Mouse (Mus musculus): ENCODE results near the gene Sema5b. TPM values are rescaled to one million over a fixed set of nuclear protein-coding genes. Genes with fewer than 3 reads are reported as not detected.

Gene Sema5b
- polyA plus RNA-seq, 1 experiment from 2014 or later = 2.2 TPM

DNA sequence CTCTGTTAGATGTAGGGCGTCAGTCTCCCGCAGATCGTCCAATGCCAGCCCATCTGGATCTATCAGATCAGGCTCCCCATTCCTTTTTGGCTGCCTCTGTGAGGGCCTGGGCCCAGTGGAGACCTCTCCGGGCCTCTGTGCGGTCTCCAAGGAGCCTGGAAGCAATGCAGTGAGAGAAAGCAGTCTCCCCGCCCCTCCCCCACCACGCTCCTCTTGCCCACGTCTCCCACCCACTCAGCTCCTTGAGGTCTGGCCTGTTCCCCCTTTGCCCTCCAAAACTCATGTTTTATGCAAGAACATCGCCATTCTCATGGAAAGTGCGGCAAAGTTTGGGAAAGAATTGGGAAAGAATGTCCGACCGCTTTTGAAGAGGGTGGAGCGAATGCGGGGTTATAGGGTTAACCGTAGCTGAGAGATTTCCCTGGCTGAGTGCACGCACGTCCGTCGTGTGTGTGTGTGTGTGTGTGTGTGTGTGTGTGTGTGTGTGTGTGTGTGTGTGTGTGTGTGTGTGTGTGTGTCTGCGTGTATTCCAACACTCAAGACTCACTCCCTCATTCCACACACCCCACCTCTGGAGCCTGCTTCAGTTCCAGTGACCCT is 47.0 kb downstream of the Sema5b start:
- WGBS = 3% methylated on average over 20 of the region's 20 CpGs
- no peak for DNase-seq (ENCODE audit: low spot score)
- H3K27ac ChIP-seq = peak overlapping the region; percentile 78

GRCm38 (mm10) chr16:35588731-35589151 is 47.8 kb downstream of the Sema5b start:
- 10% methylated on average over 18 of the region's 18 CpGs for WGBS
- Histone ChIP-seq H3K36me3 (no peaks in the 10 kb centered on the region), H3K27ac (no peak overlapping the region), H3K9me3 (no peaks in the 10 kb centered on the region), H3K4me1 (peaks cover 24% of the 10 kb centered on the region), H3K27me3 (ENCODE audit: insufficient read depth, poor library complexity, severe bottlenecking) (peaks cover 57% of the 10 kb centered on the region), H3K4me3 (peak overlapping the region; percentile 57; the same call in 1 of the 2 replicates)
- DNase-seq (ENCODE audit: low spot score) = no peak

More for the DNA sequence above, 47.0 kb downstream of the Sema5b start:
- no peaks in the 10 kb centered on the region for H3K9me3 ChIP-seq
- H3K4me3 ChIP-seq = peak overlapping the region; percentile 57
- H3K36me3 ChIP-seq = no peaks in the 10 kb centered on the region
- H3K4me1 ChIP-seq = peaks cover 24% of the 10 kb centered on the region
- H3K27me3 ChIP-seq (ENCODE audit: insufficient read depth, poor library complexity, severe bottlenecking) = peaks cover 58% of the 10 kb centered on the region

DNA sequence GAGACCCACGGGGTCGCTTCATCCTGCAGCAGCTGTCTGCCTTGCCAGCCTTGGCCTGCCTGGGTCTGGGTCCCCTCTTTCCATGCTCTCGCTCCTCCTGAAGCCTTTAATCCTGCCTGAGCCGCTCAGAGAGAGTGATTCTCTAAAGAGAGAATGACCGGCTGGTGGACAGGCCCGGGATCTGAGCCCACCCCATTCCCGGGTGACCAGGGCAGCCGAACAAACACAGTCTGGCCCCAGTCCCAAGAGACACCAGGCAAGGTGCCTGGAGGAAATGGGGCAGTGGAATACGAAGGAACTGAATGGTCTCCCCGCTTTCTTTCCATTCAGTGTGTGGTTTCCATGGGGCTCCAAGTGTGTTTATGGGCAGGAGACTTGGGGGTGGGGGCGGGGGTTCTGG is 50.8 kb downstream of the Sema5b start:
- Histone ChIP-seq H3K9me3 (no peaks in the 10 kb centered on the region), H3K4me1 (peaks cover 32% of the 10 kb centered on the region), H3K36me3 (no peaks in the 10 kb centered on the region), H3K27ac (no peak overlapping the region), H3K27me3 (ENCODE audit: insufficient read depth, poor library complexity, severe bottlenecking) (peaks cover 48% of the 10 kb centered on the region), H3K4me3 (no peak overlapping the region)
- no peak for DNase-seq (ENCODE audit: low spot score)
- 30% methylated on average over 11 of the region's 11 CpGs for WGBS

- no peak for DNase-seq (ENCODE audit: low spot score)
- Histone ChIP-seq H3K27ac (no peak overlapping the region), H3K27me3 (ENCODE audit: insufficient read depth, poor library complexity, severe bottlenecking) (peaks cover 47% of the 10 kb centered on the region), H3K4me3 (no peak overlapping the region), H3K36me3 (no peaks in the 10 kb centered on the region), H3K4me1 (peaks cover 36% of the 10 kb centered on the region), H3K9me3 (no peaks in the 10 kb centered on the region)
- 19% methylated on average over 5 of the region's 5 CpGs for WGBS
Measured at GRCm38 (mm10) chr16:35592274-35593065, 51.5 kb downstream of the Sema5b start.

GRCm38 (mm10) chr16:35593474-35593873 is 52.5 kb downstream of the Sema5b start:
- Histone ChIP-seq H3K4me3 (no peak overlapping the region), H3K36me3 (no peaks in the 10 kb centered on the region), H3K27me3 (ENCODE audit: insufficient read depth, poor library complexity, severe bottlenecking) (peaks cover 43% of the 10 kb centered on the region), H3K4me1 (peaks cover 28% of the 10 kb centered on the region), H3K9me3 (no peaks in the 10 kb centered on the region), H3K27ac (no peak overlapping the region)
- DNase-seq (ENCODE audit: low spot score) = no peak
- WGBS = 89% methylated on average over 5 of the region's 5 CpGs

DNA sequence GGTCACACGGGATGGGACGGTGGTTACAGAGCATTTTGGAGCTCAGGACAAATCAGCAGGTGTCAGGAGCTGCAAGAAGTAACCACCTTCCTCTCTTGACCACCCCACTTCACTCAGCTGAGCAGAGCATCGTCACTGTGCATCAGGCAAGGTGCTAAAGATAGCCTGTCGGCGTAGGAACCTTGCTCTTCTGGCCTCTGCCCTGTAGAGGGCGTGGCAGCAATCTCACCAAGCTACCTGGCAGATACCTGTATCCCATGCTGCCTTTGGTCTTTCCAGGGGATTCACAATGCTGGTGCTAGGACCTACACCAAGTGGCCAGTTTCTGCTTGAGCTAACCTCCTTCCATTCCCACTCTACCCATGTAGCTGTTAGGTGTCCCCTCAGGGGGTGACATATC is 55.3 kb downstream of the Sema5b start:
- Histone ChIP-seq H3K27ac (no peak overlapping the region), H3K27me3 (ENCODE audit: insufficient read depth, poor library complexity, severe bottlenecking) (peaks cover 37% of the 10 kb centered on the region), H3K4me3 (no peak overlapping the region), H3K4me1 (peaks cover 22% of the 10 kb centered on the region), H3K36me3 (no peaks in the 10 kb centered on the region), H3K9me3 (no peaks in the 10 kb centered on the region)
- 38% methylated on average over 6 of the region's 6 CpGs for WGBS
- no peak for DNase-seq (ENCODE audit: low spot score)

GRCm38 (mm10) chr16:35596661-35597350 is 55.9 kb downstream of the Sema5b start:
- 53% methylated on average over 8 of the region's 8 CpGs for WGBS
- Histone ChIP-seq H3K27me3 (ENCODE audit: insufficient read depth, poor library complexity, severe bottlenecking) (peaks cover 32% of the 10 kb centered on the region), H3K4me3 (no peak overlapping the region), H3K4me1 (peaks cover 19% of the 10 kb centered on the region), H3K27ac (no peak overlapping the region), H3K9me3 (no peaks in the 10 kb centered on the region), H3K36me3 (no peaks in the 10 kb centered on the region)
- DNase-seq (ENCODE audit: low spot score) = no peak

- H3K36me3 ChIP-seq = no peaks in the 10 kb centered on the region
- H3K9me3 ChIP-seq = no peaks in the 10 kb centered on the region
- no peak for DNase-seq (ENCODE audit: low spot score)
- no peak overlapping the region for H3K4me3 ChIP-seq
- 9% methylated on average over 6 of the region's 6 CpGs for WGBS
- H3K27ac ChIP-seq = no peak overlapping the region
- peaks cover 17% of the 10 kb centered on the region for H3K4me1 ChIP-seq
- peaks cover 27% of the 10 kb centered on the region for H3K27me3 ChIP-seq (ENCODE audit: insufficient read depth, poor library complexity, severe bottlenecking)
Measured at GRCm38 (mm10) chr16:35597991-35598390, 57.0 kb downstream of the Sema5b start.

- WGBS = 57% methylated on average over 5 of the region's 5 CpGs
- H3K4me1 ChIP-seq = peaks cover 20% of the 10 kb centered on the region
- no peak overlapping the region for H3K27ac ChIP-seq
- peaks cover 31% of the 10 kb centered on the region for H3K27me3 ChIP-seq (ENCODE audit: insufficient read depth, poor library complexity, severe bottlenecking)
- no peak overlapping the region for H3K4me3 ChIP-seq
- no peaks in the 10 kb centered on the region for H3K36me3 ChIP-seq
- H3K9me3 ChIP-seq = no peaks in the 10 kb centered on the region
- DNase-seq (ENCODE audit: low spot score) = no peak
Measured at GRCm38 (mm10) chr16:35598802-35599201, 57.9 kb downstream of the Sema5b start.

DNA sequence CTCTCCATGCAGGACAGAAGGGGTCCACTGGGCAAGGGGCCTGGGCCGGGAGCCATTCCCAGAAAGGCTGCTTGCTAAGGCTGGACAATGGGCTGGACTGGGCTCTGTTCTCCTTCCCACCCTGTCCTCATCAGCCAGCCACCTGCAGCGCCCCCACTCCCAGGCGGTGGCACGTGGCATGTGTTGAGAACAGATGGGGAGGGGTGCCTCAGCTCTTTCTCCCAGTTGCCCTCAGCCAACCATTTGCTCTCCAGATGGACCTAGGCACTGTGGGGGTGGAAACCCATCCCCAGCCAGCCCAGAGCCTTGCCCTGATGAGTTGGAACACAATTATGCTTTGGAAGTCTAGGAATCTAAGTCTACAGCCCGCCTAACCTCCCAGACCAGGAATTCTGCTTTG is 59.3 kb downstream of the Sema5b start:
- H3K4me1 ChIP-seq = peaks cover 26% of the 10 kb centered on the region

DNA sequence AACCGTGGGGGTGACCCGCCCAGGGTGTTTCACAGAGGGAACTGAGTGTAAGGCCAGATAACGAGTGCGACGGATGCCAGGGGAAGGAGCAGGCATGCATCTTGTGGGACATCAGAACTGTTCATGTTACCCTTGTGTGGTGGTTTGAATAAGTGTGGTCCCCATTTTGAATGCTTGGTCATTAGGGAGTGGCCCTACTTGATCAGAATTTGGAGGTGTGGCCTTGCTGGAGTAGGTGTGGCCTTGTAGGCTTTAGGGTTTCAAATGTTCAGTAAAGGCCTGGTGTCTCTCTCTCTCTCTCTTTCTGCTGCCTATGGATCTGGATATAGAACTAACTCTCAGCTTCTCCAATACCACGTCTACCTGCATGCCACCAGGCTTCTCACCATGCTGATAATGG is 60.5 kb downstream of the Sema5b start:
- H3K27me3 ChIP-seq (ENCODE audit: insufficient read depth, poor library complexity, severe bottlenecking) = peaks cover 34% of the 10 kb centered on the region
- H3K4me3 ChIP-seq = no peak overlapping the region
- WGBS = 88% methylated on average over 6 of the region's 6 CpGs
- H3K36me3 ChIP-seq = no peaks in the 10 kb centered on the region
- no peak overlapping the region for H3K27ac ChIP-seq
- H3K4me1 ChIP-seq = peaks cover 21% of the 10 kb centered on the region
- no peaks in the 10 kb centered on the region for H3K9me3 ChIP-seq
- DNase-seq (ENCODE audit: low spot score) = no peak

More for the DNA sequence above, 59.3 kb downstream of the Sema5b start:
- Histone ChIP-seq H3K27me3 (ENCODE audit: insufficient read depth, poor library complexity, severe bottlenecking) (peaks cover 39% of the 10 kb centered on the region), H3K4me3 (no peak overlapping the region), H3K27ac (no peak overlapping the region), H3K9me3 (no peaks in the 10 kb centered on the region), H3K36me3 (no peaks in the 10 kb centered on the region)
- DNase-seq (ENCODE audit: low spot score) = no peak
- WGBS = 70% methylated on average over 5 of the region's 5 CpGs

- peaks cover 27% of the 10 kb centered on the region for H3K27me3 ChIP-seq (ENCODE audit: insufficient read depth, poor library complexity, severe bottlenecking)
- H3K9me3 ChIP-seq = no peaks in the 10 kb centered on the region
- H3K4me1 ChIP-seq = 0 out of 2 replicates have a peak, but pooled peaks cover 10% of the 10 kb centered on the region
- DNase-seq (ENCODE audit: low spot score) = no peak
- H3K27ac ChIP-seq = no peak overlapping the region
- no peak overlapping the region for H3K4me3 ChIP-seq
- H3K36me3 ChIP-seq = no peaks in the 10 kb centered on the region
- 63% methylated on average over 9 of the region's 9 CpGs for WGBS
Measured at GRCm38 (mm10) chr16:35602529-35602928, 61.6 kb downstream of the Sema5b start.
